Mouse (Mus musculus): ENCODE measurements around the gene Kcp. TPM values are rescaled to one million over a fixed set of nuclear protein-coding genes. Genes with fewer than 3 reads are reported as not detected.

Gene Kcp
- total RNA-seq, 2 experiments from 2014 or later = 7.0 to 7.1 TPM

Other genes with a start within 250 kb of the Kcp start
- 10 to 100 TPM in 1 of 2 experiments, 1 to 10 TPM in 1; 9.5 to 14.1 TPM for gene Hilpda, start 235.5 kb downstream of the Kcp start, total RNA-seq (2021)
- under 1 TPM in 1 of 2 experiments, not detected in 1; 0.70 TPM for gene Fam71f2, start 228.4 kb downstream of the Kcp start, total RNA-seq (2021)
- not detected for gene Fam71f1, start 188.8 kb downstream of the Kcp start, total RNA-seq (2021)
- 100 to 1,000 TPM; 194 TPM for gene Calu, start 159.9 kb downstream of the Kcp start, total RNA-seq (2021)
- not detected for gene Opn1sw, start 119.5 kb downstream of the Kcp start, total RNA-seq (2021)
- gene Ccdc136, start 111.6 kb downstream of the Kcp start, total RNA-seq (2021) = 1 to 10 TPM; 3.5 to 6.7 TPM
- 10 to 100 TPM; 17.6 to 41.6 TPM for gene Flnc, start 74.7 kb downstream of the Kcp start, total RNA-seq (2021)
- 100 to 1,000 TPM; 183 to 191 TPM for gene Atp6v1f, start 40.2 kb downstream of the Kcp start, total RNA-seq (2021)
- under 1 TPM in 1 of 2 experiments, not detected in 1; 0.45 TPM for gene Atp6v1fnb, start 36.5 kb downstream of the Kcp start, total RNA-seq (2021)
- 1 to 10 TPM; 3.8 to 4.8 TPM for gene Irf5, start 18.7 kb upstream of the Kcp start, total RNA-seq (2021)
- 10 to 100 TPM; 48.8 to 61.1 TPM for gene Tnpo3, start 101.9 kb upstream of the Kcp start, total RNA-seq (2021)
- gene Tspan33, start 186.3 kb upstream of the Kcp start, total RNA-seq (2021) = 1 to 10 TPM; 7.3 to 8.0 TPM
- 10 to 100 TPM; 47.3 to 51.7 TPM for gene Smo, start 227.6 kb upstream of the Kcp start, total RNA-seq (2021)

Measured in adrenal gland, postnatal 10 days (tissue).